Mouse (Mus musculus) colon, adult 2 months (tissue): ENCODE results near the gene Nudt5. TPM values are rescaled to one million over a fixed set of nuclear protein-coding genes. Genes with fewer than 3 reads are reported as not detected.

ENCODE experiments used
- polyA plus RNA-seq: library from polyadenylated mRNA; depleted of rRNA; stranded (reverse); fragments of >200 nt; gene quantifications from 2 replicates; pipeline ENCODE4 v1.2.3, GENCODE M21; 2012; rRNA removed

Nudt5 gene
- 4.3 and 5.2 TPM in 2 replicates for polyA plus RNA-seq

GRCm38 (mm10) chr2:5844873-5845631 lies at the start of gene Nudt5, which contains the start of gene Cdc123:
Nudt5 (plus strand) TSS chr2:5845019.
Cdc123 (minus strand) TSS chr2:5845164.

GRCm38 (mm10) chr2:5862834-5863233 lies 18.0 kb downstream of the Nudt5 start, which contains the start of gene Gm13199:
Gm13199 (minus strand) TSS chr2:5862934.

GRCm38 (mm10) chr2:5894843-5895570 lies 50.2 kb downstream of the Nudt5 start, which contains the start of gene Sec61a2:
Sec61a2 (minus strand) TSS chr2:5895432.

Other genes starting within 250 kb of the Nudt5 start
- 34.1 and 37.6 TPM in 2 replicates for gene Camk1d, start 130.5 kb upstream of the Nudt5 start, polyA plus RNA-seq
- 24.6 and 34.2 TPM in 2 replicates for gene Cdc123, start 145 bp downstream of the Nudt5 start, polyA plus RNA-seq
- gene Gm13199, start 17.9 kb downstream of the Nudt5 start, polyA plus RNA-seq, result 1.9 and 2.9 TPM in 2 replicates
- 15.3 and 25.3 TPM in 2 replicates for gene Sec61a2, start 50.4 kb downstream of the Nudt5 start, polyA plus RNA-seq
- gene Dhtkd1, start 97.8 kb downstream of the Nudt5 start, polyA plus RNA-seq, result 0.35 and 0.64 TPM in 2 replicates
- gene Upf2, start 106.5 kb downstream of the Nudt5 start, polyA plus RNA-seq, result 1.1 and 1.5 TPM in 2 replicates